Mouse (Mus musculus): ENCODE data around the gene Pdgfb.

Gene Pdgfb

DNA sequence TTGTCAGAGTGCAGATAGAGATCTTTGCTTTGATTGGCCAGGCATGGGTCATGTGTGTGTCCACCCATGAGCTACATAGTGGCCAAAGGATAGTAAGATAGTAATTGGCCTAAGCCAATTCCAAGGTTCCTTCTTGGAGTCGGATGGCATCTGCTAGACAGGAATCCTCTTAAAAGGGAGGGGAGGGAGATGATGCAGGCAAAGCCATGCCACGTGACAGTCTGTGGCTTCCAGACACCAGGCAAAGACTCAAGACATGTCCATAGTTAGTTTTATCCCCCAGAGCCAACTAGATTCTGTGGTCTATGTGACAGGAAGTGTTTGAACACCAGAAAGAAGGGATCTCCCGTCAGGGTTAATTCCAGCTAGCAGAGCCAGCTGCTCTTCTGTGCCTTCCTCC is 56.4 kb downstream of the Pdgfb start:
- no peak for DNase-seq (ENCODE audit: low read depth, low spot score)

DNA sequence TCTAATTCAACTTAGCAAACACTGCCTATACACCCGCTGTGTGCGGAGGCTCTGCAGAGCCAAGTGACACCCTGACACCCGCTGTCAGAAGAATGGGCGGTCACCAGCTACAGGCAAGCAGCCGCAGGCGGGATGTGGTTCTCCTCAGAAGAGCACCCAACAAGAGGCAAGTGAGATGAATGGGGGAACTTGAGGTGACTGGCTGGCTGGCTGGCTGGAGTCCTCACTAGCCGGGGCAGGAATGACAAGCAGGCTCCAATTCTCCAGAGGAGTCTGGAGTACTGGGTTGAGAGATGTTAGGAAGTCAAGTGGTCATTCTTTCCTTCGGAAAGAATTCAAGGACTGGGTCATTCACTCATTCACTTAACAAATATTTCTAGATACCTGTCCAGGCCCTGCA is 58.2 kb downstream of the Pdgfb start:
- DNase-seq (ENCODE audit: low read depth, low spot score): no peak

DNA sequence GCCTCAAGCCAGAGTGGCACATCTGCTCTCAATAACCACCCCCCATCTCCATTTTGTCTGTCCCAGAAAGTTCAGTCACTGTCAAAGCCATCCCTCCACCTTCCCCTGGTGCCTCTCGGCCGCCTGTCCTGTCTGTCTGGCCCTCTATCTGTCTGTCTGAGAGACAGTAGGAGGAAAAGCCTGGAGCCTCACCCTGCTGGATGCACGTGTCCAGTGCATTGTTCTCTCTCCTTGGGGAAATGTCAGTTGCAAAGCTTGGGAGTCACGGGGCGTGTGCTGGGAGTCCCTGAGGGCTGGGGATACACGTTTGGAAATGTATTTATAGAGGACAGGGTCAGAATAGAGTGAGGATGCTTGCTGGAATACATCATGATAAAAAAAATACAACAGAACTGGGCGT is 61.3 kb downstream of the Pdgfb start:
- DNase-seq (ENCODE audit: low read depth, low spot score): peak; percentile 58

DNA sequence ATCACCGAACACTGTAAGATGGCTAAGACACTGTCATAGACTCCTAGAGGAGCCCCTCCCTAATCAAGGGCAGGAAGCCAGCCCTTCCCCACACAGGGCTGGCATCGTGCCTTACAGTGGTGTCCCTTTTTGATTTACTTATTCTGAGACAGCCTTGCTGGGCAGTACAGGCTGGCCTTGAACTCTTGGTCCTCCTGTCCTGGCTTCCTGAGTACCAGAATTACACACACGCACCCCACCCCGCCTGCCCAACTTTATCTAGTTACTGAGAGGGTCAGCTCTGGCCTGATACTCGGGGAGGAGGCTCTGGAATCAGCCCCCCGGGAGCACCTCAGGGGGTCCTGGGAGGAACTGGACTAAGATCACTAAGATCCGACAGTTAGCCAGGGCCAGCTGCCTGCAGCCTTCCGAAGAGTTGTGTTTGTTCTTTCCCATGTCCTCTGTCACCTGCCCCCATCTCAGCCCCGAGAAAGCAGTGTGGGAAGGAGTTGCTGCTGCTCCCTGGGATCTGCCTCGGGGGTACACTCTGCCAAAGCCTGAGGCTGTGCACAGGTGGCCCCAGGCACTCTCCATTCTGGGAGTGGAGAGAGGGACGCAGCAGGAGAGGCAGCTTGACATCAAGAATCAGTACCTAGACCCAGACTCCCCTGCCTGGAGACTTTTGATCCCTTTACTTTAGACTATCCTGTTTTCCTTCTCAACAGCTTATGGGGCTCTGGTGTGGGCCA is 62.1 kb downstream of the Pdgfb start:
- no peak for DNase-seq (ENCODE audit: low read depth, low spot score)

DNA sequence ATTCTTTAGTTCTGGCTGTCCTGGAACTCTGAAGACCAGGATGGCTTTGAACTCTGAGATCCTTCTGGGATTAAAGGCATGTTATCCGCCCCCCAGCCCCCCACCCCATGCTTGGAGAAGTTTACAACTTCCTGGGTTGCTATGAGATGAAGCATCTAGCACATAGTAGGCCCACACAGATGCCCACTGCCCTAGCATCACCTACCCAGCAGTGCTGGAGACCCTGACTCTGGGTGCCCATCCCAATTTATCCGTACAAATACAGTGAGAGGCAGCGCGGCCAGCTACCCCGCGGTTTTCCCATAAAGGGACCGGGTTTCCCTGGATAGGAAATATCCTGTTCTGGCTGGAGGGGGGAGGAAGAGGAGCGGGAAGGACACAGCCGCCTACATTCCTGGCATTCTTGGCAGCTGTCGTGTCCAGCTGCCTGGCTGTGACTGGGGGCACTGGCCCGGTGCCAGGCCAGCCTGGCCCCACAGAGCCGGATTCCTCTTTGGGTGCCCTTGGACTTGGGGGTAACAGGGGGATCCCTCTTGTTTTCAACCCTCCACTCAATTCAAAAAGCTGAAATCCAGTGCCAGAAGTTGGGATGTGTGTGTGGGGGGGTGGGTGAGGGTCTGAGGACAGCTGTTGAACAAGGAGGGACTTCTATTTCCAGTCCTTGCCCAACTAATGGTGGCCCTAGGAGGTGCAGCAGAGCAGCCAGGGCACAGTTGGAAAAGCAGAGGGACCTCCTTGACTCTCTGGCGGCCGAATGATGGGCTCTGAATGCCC is 62.9 kb downstream of the Pdgfb start:
- no peak for DNase-seq (ENCODE audit: low read depth, low spot score)

DNA sequence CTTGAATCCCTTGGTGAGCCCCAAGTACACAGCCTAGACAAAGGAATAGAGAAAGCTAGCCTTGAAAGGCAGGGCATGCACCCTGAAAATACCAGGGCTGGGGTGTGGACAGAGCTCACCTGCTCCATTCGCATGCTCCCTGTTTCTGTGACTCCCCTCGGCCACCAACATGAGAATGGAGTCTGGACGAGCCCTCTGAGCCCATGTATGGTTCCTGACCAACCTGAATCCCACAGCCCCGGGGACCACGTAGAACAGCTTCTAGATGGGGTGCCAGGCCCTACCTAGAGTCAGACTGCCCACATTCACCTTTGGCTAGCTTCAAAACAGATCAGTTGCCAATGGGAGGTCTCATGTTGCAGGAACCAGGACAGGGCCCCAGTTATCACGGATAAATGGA is 63.6 kb downstream of the Pdgfb start:
- no peak for DNase-seq (ENCODE audit: low read depth, low spot score)

DNA sequence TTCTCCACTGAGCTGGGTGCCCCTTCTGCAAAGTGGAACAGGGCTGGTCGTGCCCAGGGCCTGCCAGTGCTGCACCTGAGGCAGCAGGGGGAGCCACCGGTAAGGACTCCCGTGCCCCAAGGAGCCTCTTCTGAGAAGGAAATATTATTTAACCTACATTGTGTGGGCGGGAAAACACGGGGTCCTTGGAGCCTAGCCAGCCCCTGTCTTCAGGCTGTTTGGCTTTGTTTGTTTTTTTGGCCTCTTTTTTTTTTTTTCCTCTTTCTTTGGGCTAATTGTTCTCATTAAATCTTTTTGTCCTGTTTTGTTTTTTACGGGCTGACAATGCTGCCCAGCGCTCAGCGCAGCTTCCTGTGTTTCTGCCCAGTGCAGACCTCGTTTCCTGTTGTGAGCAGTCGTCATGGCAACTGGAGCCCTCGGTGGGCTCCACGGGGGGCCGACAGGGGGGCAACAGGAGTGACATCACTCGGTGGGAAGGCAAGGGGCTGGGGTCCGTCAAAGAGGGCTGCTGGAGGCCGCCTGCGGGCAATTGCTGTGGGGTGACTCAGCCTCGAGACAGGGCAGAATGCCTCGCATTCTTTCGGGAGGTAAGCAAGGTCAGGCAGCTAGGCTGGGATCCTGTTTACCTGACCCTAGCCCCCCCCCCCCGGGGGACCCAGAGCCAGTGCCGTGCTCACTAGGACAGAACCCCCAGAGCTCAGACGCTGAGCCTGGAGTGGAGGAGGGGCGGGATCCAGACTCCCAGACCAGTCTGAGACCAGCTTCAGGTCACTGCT is 64.3 kb downstream of the Pdgfb start:
- DNase-seq (ENCODE audit: low read depth, low spot score): peak; percentile 77

DNA sequence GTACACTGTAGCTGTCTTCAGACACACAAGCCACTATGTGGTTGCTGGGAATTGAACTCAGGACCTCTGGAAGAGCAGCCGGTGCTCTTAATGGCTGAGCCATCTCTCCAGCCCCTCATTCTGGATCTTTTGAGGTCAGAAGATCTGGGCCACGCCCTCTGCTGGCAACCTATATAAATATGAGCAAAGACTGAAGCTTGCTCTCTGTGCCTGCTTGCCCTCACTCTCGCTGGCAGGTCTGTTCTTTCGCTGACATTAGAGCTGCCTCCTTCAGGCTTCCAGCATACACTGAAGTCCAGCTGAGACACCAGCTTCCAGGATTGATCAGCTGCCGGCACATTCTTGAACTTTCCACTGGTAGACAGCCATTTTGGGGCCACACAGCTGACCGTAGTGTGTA is 67.1 kb downstream of the Pdgfb start:
- no peak for DNase-seq (ENCODE audit: low read depth, low spot score)

DNA sequence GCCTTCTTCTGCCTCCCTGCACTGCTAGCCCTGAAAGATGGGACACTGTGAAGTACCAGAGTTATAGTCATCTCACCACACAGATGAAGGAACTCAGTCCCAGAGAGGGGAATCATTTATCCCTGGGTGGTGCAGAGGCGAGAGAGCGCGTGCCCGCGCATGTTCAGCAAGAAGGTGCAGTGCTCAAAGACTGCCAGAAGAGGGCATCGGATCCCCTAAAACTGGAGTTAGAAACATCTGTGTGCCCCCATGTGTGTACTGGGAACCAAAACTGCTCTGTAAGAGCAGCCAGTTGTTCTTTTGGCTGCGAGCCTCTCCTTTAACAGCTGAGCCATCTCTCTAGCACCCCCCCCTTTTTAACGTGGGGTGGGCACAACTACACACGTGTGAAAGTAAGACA is 68.0 kb downstream of the Pdgfb start:
- DNase-seq (ENCODE audit: low read depth, low spot score): peak; percentile 83

DNA sequence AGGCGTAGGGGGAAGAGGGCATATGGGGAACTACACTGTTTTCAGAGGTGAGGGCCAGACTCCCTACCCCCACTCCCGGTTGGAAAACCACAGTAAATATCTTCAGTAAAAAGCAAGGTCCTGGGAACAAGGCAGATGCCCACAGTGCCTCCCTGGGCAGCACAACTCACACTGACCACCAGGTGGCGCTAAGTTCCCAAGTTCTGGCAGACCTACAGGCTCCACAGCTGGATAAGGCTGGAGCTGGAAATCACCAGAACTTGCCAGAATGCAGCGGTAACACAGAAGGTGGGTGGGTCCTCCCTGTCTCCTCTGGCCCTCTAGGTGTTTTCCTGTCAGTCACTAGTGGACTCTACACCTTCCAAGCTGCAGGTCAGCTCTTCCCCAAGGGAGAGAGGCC is 68.8 kb downstream of the Pdgfb start:
- DNase-seq (ENCODE audit: low read depth, low spot score): peak; percentile 94

All from R1 (cell line).